Mouse (Mus musculus) kidney, adult 9 months (tissue): Measurements from ENCODE around the gene Crym.

ENCODE experiments used
- DNase-seq: peaks from one replicate; pipeline ENCODE4 v3.0.0; 2022

The Crym gene

DNA sequence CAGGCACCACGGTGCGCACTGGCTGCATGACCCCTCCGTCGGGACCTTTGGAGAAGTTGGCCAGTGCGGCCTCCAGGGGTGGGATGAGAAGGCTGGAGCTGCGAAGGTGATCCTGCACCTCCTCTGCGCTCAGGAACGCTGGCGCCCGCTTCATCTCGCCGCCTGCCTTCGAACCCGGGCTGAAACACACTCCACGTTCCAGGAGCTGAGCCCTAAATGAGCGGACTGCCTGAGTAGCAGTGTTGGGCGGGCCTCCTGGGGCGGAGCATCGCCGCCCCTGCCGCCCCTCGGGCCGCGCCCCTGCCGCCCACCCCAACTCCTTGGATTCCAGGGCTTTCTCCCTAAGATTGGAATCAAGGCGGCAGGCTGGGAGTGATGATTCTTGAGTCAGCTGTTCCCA, at the start of gene Crym:
Gene Crym (minus strand): TSS at position 341 of the 400 bp plus-strand sequence.
- DNase-seq, result no peak

DNA sequence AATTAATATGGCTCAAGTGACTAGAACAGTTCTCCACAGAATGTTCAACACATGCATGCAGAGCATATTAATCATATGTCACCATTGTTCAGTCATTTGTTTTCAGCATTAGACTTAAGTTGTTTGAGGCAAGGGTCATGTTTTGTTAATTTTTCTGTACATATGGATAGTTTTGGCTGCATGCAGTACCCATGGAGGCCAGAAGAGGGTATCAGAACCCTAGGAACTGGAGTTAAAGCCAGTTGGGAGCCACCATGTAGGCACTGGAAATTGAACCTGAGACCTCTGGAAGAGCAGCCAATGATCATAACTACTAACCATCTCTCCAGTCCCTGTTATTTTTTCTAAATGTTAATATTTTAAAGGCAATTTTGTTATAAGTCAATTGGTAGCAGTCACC, 39.2 kb upstream of the Crym start:
- DNase-seq, result peak; percentile 17

DNA sequence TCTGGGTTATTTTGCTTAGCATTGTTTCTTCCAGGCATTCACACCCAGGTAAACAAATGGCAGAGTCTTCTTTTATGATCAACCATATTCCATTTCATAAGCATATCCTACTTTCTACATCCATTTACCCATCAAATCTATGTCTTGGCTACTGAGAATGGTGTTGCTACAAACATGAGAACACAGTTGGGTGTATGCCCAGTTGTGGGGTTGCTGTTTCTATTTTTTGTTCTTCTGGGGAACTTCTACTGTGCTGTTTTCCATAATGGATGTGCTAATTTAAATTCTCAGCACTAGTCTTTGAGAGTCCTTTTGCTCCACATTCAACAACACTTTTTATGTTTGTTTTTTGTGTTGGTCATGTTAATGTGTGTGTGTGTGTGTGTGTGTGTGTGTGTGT, 26.6 kb upstream of the Crym start:
- no peak for DNase-seq

DNA sequence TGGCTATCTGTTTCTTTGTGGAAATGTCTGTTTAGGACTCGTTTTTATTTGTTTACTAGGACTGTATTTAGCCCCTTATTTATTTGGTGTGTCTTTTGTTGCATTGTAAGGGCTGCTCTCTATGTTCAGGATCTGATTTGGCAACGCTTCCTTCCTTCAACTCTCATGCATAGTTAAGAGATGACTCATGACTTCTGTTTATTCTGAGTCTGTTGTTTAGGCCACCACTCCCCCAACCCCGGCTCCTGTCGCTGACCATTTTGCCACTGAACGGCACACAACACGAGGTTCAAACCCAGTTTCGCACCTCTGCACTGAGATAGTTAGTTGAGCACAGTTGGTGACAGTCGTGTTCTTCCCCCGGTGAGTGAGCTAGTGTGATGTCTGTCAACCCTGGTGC, 4.1 kb upstream of the Crym start:
- no peak for DNase-seq

DNA sequence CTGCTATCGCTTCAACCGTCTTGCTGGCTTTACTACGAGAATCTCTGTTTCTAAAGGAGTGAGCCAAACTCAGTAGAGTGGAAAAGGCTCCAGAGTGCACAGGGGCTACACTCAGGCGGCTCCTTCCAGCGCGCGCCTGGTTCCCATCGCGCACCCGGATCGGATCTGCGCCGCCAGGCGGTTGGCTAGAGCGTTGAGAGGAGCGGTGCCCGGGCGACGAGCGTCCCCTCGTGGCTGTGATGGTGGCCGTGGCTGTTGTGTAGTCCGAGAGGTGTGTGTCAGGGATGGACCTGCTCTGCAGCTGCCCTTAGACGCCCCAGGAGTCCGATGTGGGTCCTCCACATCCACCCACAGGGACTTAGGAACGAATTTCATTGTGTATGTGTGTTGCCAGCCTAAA, 1.9 kb upstream of the Crym start, which contains the start of gene Abca14:
Gene Abca14 (plus strand): TSS at position 173 of the 400 bp plus-strand sequence.
- peak; percentile 93 for DNase-seq

DNA sequence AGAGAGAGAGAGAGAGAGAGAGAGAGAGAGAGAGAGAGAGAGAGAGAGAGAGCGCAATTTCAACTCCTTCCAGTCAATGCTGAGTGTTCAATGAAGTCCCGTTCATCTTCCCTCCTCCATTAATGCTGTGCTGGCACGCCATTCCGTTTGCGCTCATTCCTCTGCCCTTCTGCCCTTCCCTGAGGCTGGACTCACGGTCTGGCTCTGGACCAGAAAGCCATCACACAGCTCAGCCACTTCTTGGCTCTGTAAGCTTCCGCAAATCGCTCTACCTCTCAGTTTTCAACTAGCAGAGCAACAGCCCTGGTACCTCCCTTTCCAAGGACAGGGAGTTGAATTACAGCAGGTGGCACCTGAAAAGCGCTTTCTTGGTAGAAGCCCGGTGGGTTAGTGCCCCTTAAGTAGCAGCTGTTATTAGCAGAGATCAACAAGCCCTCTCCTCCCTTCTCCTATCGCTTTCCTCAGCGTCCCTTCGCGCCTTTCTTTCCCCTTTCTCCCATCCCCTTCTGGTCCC, 623 bp downstream of the Crym start:
- peak; percentile 84 for DNase-seq

DNA sequence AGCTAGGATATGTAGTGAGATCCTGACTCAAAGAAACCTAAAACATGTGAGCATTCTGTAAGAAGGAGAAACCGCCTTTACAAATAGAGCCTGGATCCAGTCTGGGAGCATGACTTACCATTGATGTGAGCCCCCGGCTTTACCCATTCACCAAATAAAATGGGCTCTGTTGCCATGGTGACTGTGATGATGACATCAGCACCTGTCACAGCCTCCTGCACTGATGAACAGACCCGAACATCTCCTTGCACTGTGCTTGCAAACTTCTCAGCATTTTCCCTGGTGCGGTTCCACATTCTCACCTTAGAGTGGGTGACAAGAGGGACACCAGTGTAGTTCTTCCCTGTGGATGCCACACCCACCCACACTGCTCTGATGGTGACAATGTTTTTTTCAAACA, 6.7 kb downstream of the Crym start:
- DNase-seq, result no peak

DNA sequence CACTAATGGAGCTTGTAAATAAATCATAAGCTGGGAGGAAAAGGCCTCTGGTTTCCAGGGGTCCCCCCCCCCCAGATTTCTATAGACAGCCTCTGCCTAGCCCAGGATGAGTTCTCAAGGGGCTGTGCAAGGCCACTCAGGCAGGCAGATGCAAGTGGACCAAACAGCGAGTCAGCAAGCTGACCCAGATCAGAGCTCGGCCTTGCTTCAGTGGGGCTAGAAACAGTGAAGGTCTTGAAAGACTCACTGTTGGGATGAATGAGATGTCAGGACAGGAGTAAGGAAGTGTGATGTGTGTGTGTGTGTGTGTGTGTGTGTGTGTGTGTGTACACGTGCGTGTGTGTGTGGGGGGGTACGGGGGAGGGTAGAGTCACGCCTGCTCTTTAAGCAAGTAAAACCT, 9.1 kb downstream of the Crym start:
- no peak for DNase-seq

DNA sequence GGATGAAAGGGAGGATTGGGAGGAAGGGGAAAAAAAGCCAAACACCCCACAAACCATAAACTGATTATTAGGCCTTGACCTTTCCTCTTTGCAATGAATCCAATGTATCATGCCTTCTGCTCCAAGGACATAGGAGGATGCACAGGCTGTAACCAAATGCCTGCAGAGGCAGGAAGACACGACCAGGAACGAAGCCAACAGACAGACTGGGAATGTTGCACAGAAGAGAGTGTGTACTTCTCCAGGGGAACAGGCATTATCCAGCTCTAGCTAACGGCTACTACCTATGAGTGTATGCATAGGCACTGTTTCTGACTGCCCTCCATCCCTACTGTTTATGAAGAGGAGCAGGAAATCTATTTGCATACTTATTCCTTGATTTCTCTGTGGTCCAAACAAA, 9.7 kb downstream of the Crym start:
- no peak for DNase-seq

DNA sequence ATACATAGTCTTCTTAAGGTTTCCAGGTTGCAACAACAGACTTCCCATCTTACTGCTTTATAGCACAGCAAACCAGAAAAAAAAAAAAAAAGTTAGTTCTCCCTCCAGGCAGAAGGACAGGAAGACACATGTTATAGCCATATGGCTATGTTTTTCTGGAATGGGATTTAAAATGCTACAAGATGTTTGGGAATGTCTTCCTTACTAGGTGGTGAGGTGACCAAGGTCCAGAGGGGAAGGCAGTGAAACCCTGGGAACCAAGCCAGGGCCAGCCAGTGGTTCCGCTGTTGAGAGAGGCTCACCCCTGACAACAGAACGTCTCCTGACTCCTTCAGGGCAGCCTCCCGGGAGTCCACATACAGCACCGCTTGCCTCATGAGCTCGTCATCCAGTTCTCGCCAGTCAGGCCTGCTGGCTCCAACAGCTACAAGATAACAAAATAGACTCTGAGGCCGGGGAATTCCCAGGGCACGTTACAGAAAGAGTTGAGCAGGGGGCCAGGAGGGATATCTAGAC, 11.7 kb downstream of the Crym start:
- peak; percentile 92 for DNase-seq

DNA sequence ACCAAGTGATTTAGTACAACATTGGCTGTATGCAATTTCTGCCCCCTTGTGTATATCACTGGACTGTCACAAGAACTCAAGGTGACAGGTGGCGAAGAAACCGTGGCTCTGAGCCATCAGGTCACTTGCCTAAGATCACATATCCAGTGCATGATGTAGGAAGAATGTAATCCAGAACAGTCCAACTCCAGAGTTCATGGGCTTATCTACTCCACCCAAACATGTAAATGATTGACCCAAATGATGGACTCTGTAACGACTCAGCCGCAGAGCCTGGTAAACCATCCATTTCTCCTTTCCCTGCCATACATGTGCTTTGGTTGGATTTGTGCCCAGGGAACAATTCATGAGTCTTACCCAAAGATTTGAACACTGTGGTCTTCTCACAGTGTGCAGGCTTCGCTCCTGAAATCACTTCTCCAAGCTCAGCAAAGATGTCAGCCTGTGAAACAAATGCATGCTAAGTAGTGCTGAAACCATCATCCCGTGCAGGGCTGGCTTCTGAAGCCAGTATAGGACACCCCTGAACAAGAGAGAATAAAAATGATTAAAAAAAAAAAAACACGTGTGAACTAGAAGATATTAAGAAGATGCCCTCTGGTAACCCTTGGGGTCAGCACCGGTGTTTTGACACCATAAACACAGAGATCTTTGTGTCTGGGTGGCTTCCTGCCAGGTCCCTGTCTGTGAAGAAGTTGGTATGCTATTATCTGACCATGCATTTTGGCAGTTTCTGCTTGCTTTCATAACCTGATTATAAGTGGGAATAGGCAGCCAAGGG, 12.4 kb downstream of the Crym start:
- peak; percentile 93 for DNase-seq

DNA sequence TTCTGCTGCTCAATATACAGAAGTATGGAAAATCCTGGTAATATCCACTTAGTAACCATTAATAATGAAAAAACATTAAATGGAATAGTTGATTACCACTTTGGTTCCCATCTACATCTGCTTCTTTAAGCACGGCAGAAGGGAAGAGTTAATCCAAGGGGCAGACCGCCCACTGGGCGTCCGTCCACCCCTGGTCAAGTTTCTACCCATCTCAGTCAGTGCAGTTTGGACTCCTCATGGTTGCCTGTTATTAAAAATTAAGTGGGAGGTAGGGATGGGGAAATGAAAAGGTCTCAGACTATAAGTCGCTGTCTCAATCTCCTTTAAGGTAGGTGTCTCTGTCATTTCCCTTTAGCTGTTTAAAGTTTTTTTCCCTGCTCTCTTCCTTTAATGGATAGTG, 13.0 kb downstream of the Crym start:
- peak; percentile 62 for DNase-seq

DNA sequence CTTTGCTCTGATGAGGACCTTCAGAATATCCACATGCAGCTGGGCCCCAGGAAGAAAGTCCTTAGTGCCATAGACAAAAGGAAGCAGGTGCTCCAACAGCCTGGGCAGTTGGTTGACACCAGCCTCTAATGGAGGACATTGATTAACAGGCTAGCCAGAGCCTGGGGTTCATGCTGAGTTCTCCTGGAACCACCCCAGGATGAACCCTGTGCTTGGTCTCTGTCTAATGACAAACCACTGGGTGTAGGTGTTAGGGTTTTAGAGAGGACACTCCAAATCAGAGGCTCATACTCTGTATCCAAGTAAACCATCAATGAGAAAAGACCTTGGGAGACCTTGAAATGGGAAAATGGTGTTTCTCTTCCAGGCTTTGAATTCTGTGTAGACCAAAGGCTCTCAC, 19.0 kb downstream of the Crym start:
- peak; percentile 75 for DNase-seq

DNA sequence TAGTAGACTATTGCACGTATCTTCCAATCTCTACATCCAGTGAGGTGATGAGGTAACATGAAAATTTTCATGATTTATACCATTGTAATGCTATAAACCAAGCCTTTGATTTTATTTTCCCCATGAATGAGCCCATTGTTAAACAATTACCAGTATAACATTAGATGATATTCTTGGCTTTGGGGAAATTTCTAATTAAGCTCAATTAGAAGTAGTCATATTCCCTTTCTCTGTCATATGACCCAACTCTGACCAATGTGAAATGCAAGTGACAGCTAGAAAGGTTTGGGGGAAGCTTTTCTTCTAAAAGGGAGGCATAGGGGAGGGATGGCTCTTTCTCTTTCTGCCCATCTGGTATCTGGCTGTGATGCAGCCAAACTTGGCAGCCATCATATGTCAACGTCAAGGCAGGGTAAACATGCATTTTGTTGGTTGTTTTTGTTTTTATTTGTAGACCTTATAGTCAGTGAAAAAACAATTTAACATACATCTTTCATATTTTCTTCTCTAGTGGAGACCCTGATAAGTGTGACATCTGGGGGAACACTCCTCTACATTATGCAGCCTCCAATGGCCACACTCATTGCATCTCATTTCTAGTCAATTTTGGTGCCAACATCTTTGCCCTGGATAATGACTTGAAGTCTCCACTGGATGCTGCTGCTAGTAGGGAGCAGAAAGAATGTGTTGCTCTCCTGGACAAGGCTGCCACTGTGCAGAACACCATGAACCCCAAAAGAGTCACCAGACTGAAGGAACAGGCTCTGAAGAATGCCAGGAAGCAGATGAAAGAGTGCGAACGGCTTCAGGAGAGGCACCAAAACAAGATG, 20.3 kb downstream of the Crym start:
- no peak for DNase-seq

DNA sequence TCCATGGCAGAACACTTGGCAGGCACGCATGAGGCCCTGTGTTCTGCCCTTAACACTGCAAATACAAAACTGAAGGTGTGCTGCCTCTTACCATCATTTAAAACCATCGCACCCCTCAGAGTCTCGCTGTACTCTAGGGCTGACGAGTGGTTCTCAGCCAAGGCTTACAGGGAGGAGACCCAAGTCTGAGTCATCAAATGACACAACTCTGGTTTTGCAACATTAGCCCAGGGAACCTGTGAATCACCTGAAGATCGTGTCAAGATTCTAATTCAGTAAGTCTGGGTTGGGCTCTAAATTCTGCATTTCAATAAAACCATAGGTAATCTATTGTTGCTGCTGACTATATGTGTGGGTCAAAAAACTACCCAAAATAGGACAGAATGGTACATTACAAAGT, 21.4 kb downstream of the Crym start:
- DNase-seq, result no peak

DNA sequence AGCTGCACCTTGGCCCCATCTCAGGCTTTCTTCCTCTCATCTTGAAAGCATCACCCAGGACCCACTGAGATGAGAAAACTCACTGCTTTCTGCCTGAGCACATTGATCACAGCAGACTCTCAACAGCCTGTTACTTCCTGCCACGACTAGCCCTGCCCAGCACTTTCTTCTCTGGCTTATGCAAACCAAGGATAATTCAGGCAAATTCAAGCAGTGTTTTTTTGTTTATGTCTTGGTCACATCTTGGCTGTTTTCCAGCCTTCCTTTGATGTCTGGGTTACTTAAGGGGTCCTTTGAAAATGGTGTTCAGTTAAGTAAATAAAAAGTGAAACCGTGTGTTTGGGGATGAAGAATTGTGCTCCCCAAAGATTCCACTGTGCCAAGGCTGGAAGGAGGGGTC, 23.0 kb downstream of the Crym start:
- no peak for DNase-seq

DNA sequence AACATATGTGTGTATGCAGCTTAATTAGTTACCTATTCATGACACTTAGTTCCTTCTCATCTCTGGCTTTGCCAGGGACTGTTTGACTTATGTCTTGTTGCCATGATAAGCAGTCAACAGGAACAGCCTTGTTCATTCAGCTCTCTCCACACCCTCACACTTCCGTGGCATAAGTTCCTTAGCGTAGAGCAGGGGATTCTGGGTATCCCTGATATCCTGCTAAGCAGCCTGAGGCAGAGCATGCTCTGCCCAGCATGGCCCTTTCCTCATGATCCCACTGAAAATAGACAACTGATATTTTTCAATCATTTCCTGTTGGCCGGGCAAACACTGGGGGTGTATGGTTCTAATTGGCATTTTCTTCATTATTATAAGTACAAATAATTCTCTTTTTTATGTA, 24.3 kb downstream of the Crym start:
- DNase-seq, result no peak

DNA sequence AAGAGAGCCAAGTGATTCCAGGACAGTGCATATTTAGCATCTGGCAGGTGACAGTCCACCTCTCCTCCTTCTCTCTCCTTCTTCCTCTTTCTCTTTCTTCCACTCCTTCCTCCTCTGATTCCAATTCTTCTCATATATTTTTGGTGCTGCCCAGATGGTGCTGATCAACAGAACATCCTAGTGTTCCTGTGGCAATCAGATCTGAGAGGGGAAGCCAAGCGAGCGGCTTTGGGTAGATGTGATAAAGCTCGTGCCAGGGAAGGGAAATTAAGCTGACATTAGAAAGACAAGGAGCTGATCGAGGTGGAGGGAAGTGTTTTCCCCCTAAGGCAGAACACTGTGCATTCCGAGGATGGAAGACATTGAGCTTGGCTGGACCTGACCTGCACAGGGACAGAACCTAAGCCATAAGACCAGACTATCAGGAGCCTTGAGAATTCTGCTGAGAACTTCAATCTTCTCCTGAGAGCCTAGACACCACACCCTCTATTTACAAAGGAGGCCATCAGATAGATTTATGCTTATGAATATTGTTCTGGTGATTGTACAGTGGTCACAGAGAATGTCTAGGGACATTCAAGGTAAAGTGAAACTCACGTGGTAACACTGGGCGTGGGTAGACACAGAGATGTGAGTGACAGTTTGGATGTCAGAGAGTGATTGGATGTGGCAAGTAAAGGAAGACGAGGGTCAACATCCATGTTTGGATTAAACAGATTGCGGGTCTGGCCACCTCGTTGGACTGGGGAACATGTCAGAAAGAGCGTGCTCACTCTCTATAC, 27.0 kb downstream of the Crym start:
- no peak for DNase-seq

DNA sequence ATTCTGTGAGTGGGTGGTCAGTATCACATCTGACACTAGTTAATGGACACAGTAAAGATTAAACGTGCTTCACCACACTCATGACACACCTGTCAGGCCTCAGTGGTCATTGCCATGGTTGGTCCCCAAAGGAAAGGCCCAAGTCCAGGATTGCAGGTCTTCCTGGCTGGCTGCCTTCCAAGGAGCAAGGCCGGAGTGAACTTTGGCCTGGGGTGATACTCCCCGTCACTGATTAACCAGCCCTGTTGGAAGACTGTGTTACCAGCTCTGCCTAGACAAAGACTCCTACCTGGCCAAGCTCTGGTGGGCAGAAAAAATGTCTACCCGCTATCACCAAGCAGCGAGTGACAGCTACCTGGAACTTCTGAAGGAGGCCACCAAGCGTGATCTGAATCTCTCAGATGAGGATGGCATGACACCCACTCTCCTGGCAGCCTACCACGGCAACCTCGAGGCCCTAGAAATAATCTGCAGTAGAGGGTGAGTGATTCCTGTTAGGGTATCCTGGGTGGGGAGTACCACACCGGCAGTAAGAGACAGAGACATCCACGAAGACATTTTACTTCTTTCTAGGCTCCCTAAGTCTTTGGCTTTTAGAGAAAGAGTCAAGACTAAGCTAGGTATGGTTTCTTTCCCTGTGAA, 28.2 kb downstream of the Crym start, which contains the start of gene Anks4b:
Gene Anks4b (plus strand): TSS at position 256 of the 642 bp plus-strand sequence.
- DNase-seq, result peak; percentile 97

DNA sequence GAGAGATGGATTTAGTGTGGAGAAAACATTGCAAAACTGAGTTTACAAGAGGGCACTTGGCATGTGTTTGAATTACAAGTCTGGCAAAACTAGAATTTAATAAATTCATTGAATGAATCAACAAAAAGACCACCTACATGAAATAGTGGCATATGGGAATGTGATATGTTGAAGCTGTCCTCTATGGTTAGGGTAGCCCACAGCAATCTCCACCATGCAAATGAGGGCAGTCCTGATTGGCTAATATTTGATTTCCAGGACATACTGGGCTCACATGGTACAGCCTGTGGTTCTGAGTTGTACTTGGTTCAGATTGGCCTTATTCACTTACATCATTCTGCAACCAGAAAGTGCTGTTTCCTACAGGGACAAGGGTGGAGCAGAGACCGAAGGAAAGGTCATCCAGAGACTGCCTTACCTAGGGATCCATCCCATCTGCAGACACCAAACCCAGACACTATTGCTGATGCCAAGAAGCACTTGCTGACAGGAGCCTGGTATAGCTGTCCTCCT, 29.7 kb downstream of the Crym start:
- no peak for DNase-seq

DNA sequence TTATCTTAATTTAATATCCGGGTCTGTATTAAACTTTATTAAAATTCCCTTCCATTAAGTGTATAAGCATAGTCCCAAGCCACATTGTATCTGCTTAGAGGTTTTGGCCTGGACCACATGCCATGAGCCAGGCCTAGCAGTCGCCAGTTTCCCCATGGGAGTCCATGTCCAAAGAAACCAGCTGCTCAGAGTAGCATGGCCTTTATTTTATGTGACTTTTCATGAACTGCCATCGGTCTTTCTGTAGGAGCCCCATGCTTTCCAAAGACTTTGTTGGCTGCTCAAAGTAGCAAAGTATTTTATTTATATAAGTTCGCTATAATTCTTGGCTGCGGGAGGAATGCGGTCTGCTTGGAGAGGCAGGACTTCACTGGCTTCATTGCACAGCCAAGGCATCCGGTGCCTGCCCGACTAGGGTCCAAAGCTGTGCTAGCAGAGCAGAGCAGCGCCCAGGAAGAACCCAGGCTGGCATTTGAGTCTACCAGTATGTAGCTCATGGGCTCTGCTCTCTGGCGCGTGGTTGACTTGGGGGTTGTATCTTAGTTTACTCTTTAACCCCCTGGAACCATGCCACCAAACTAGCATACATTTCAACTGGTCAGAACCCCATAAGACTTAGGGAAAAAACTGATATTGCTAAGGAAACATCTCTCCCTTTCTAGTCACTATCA, 38.2 kb downstream of the Crym start:
- DNase-seq, result peak; percentile 49
